Mouse (Mus musculus): Measurements from ENCODE around the gene Snn. TPM values are rescaled to one million over a fixed set of nuclear protein-coding genes. Genes with fewer than 3 reads are reported as not detected.
"Not testable (repeated sequence)": the region's sequence is repeated elsewhere in the genome, so short reads cannot be mapped to it uniquely, and the experiment has no call there.

Gene Snn
- total RNA-seq (2021), result 12.5 and 16.7 TPM in 2 replicates
- long read RNA-seq, transcript Snn-201 (2 exons, 2,872 nt), result major isoform, 7 of 8 reads
- long read RNA-seq, partial matches to known transcripts, result 0 of 8 reads
- long read RNA-seq, other reads (novel, unspliced or antisense), result 1 of 8 reads

DNA sequence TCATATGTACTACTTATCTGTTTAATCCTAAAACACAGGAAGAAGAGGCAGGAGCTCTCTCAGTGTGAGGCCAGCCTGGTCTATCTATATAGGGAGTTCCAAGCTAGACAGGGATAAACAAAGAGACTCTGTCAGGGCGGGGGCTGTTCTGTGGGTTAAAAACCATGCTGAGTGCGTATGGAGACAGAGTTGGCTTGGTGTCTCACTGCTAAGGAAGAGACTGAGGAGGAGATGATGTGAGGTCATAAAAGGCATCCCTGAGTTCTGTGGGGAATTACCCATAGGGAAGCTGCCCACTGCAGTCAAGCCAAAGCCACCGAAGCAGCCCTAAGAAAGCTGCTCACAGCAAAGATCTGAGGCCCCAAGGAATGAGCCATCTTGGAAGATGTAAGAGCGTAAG is at the start of gene Snn:
TSS of gene Snn (plus strand) at position 301 of the 400 bp plus-strand sequence.
- DNase-seq, result no peak

DNA sequence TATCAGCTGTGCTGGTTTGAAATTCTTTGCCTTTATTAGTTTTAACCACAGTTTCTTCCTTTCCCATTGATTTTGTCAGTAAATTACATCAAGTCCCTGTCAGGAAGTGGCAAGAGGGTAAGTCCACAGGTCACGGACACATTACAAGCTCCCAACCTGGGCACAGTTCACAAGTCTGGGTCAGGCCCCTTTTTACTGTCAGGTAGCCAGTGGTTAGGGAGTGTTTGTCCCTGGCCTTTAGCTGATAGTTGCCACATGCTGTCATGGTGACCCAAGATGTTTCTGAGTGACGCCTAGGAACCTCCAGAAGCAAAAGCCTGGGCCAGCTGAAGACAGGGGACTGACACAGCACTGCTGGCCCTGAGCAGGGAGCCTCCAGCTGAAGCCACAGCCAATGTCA is 49.5 kb upstream of the Snn start:
- DNase-seq, result no peak

DNA sequence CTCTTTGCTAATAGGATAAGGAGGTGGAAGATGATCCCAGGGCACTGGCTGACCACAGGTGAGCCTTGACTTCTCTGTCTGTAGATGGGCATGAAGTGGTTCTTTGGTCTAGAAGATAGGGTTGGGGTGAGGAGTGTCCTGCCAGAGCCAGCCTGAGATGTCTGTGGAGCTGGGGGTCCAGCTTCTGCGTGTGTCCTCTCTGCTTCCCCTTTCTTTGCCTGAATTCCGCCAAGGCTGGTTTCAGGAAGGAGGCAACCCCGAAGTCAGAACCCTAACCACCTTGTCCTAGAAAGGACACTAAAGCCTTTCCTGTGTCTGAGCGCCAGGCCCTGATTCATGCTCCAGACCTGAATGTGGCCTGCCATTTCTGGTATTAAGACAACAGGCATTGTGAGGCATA is 48.8 kb upstream of the Snn start:
- no peak for DNase-seq

DNA sequence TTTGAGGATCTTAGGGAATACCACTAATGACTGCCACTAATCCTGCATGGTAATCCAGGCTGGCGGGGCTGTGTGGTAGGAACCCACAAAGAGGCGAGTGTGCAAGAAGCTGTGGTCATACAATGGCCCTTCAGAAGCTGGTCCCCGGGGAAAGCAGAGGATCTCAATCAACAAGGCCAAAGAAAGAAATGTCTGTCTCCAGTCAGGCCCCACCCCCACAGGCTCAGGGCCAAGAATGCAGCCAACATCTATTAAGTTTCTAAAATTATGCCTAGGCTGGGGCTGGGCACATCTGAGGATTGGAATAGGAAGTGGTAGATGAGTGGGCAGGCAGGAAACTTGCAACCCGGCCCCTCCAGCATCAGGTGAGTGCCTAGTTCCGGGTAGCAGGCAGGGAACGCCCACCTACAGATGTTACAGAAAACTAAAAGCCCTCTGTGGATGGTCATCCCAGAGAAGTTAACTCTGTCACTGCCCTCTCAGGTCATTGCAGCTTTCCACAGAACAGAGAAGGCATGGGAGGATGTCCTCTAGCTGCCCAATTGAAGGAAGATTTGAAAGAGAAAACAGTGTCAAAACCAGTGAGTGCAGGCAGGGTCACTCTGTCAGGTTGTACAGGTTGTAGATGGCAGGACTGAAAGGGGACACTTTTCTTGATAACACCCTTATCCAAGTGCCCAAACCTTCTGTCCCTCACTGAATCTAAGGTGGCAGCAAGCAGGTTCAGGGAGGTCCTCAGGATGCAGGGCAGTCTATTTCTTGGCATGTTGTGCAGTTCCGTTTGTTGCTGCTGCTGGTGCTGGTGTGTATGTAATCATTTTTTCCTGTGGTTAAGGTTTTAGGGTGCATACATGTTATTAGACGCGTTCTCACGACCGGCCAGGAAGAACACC is 47.9 kb upstream of the Snn start:
- peak; percentile 63 for DNase-seq

DNA sequence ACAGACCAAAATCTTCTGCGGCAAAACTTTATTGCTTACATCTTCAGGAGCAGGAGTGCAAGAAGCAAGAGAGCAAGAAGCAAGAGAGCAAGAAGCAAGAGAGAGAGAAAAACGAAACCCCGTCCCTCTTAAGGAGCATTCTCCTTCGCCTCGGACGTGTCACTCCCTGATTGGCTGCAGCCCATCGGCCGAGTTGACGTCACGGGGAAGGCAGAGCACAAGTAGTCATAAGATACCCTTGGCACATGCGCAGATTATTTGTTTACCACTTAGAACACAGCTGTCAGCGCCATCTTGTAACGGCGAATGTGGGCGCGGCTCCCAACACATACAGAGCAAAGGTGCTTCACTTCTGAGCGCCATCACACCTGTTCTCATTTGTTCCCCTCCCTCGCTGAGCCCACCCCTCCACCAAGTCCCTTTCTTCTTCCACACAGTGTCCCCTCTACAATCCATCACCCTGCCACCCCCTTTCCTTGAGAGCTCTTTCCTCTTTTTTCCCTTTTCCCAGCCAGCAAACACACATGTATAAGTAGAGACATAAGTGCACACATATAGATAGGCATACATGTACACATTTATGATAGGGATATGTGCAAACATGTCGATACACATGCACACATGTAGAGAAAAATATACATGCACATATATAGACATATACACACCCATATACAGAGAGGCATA is 47.1 kb upstream of the Snn start:
- not testable (repeated sequence) for DNase-seq

DNA sequence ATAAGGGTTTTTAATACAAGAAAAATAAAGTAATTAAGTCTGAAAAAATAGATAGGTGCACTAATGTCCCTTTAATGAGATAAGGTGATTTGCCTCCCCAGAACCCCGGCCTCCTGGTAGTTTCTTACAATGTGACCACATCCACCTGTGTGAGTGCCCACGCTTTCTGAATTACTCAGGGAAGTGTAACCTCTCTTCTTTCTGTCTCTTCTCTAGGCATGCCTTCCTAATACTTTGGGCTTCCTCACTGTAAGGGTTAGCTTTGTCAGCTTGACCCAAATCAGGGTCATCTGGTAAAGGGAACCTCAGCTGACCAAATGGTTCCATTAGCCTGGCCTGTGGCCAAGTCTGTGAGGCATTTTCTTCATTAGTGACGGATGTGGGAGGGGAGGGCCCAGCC is 46.3 kb upstream of the Snn start:
- DNase-seq, result peak; percentile 13

DNA sequence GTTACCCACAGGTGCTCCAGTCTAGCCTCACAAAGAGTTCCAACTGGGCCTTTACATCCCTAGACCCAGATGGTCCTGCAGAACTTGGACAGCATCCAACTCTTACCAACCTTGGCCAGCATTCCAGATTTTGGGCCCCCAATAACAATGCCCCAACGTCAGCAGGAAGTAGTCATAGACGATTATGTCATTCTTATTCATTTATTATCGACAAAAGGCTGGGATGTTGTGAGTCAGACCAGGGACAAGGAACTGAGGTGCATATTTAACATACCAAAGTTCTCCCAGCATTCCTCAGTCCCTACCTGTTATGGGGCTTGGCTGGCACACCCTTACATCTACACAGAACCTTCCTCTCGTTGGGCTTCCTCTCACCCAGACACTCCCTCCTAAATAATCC is 44.4 kb upstream of the Snn start:
- DNase-seq, result no peak

DNA sequence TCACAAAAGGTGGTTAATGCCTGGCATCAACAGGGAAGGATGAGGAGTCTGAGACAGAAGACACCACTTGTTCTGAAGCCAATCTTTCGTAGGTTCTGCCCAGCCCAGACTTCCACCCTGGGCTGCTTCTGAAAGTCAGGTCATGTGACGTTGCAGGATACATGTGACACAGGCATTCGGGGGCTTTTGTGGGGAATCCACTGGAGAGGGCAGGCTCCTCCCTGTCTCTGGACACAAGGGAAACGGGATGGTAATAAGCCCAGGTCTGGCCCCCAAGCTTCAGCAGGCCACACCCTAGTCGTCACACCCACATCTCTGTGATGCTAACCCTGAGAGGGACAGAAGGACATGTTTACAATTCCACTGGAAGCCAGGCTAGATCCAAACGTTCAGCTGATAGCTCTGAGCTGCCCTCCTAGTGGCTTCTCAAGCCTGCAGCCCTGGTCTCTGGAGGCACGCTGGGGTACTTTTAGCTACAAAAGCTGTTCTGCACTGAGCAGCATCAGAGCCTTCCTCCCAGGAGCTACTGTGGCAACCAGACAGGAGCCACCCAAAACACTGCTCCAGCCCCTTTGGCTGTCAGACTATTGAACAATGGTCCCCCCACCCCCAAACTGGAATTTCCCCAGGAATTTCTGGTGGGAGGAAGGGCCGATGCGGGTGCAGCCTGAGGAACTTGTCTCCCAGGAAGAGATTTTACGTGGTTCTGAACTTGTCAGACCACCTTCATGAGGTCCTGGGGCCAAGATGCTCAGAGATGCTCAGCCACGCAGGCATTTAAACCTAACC is 42.7 kb upstream of the Snn start:
- no peak for DNase-seq

DNA sequence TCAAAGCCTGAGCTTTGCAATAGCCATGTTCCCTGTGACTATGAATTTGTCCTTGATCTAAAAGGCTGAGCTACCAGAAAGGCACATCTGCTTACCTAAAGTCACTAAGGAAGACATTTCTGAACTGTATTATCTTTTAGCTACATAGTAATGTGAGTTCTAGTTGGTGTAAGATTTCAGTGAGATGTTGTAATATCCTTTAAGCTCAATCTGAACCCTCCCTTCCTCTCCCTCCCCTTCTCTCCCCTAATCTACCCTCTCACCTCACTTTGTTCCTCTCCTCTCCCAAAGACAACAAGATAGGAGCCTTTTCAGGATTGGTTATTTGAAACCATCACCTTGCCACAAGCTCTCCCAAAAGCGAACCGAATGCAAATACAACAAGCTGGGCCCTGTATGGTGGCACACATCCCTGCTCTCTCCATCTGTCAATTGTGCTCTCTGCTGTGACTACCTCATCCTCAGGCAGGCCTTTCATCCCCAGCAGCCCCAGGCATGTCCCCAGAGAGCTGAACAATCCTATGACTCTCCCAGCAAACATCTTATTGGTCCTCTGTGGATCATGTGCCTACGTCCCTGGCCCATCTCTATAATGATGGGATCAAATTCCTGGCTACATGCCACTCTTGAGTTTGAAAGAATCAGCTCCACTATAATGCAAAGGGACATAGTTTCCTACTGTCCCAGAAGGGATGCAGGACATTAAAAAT is 39.2 kb upstream of the Snn start:
- DNase-seq, result no peak

DNA sequence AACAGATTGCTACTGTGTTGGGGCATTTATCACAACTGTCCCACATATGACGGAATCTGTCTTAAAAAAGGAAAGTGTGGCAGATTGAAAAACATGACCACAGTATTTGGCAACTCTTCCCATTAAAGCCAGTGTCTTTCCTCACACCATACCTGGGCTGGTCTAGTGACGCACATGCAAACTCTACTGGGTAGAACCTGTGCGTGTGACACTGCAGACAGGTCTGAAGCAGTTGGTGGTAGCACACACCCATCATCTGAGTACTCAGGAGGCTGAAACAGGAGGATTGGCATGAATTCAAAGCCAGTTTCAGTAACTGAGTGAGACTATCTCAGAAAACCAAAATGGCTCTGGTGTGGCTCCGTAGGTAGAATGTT is 38.6 kb upstream of the Snn start:
- DNase-seq, result no peak

DNA sequence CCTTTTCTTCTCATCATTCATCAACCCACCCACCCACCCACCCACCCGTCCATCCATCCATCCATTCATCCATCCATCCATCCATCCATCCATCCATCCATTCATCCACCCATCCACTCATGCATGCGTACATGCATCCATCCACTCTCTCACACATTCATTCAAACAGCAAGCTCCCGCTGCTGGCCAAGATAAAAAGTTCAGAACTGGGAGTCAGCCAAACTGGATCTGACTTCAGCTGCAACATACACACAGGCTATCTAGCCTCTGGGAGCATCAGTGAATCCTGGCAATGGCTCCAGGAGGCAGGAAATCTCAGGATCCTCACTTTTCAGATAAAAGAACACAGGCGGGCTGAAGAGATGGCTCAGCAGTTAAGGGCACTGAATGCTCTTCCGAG is 37.1 kb upstream of the Snn start:
- no peak for DNase-seq

DNA sequence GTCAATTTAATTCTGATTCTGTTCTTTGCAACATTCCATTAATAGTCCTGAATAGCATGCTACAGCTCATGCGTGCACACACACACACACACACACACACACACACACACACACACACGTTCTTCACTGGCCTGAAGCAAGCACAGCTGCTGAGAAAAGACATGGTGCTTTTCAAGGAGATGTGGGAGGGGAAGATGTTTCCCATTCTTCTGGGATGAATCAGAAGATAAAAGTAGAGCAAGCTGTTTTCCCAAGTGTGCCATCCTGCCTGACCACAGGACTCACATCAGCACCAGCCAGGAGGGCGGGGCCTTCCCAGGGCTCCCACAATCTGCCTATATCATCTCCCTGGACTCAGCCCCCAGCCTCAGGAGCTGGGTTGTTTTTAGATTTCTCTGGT is 35.9 kb upstream of the Snn start:
- DNase-seq, result peak; percentile 45

DNA sequence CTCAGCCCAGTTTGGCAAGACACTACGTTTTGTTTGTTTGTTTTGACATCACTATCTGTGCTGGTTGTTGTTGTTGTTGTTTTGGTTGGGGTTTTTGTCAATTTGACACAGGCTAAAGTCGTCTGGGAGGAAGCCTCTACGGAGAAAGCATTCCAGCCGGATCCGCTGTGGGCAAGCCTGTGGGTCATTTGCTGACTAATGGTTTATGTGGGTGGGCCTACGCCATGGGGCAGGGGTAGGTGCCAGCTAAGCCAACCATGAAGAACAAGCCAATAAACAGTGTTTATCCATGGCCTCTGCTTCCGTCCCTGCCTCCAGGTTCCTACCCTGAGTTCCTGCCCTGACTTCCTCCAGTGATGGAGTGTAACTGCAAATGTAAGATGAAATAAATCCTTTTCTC is 32.5 kb upstream of the Snn start:
- DNase-seq, result no peak

DNA sequence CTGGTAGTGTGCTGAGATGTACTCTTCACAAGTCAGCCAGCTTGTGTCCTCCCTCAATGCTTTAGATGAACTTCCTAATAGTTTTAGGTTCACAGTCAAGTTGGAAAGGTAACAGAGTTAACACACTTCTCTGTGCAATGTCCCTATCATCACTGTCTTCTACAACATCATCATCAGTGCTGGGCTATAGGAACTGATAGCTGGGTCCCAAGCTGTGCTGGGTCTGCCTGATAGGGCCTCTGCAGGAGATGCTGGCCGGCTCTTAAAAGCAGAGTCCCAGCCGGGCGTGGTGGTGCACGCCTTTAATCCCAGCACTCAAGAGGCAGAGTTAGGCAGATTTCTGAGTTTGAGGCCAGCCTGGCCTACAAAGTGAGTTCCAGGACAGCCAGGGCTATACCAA is 29.9 kb upstream of the Snn start:
- DNase-seq, result no peak

DNA sequence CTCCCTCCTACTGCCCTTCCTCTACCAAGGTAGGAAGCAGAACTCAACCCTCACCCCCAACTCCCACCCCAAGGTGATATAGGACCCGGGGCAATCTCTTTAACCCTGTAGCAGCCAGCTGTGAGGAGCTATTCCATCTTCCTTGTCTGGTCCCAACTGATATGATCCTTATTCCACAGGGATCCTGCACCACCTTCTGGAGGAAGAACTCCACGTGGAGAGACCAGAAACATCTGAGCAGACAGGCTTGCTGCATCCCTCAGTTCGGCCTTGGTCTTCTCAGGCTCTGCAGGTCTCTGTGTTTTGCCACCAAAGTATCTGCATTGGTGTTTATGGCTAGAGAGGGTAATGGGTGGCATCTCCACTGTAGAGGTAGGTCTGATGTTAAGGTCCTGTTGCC is 29.4 kb upstream of the Snn start:
- DNase-seq, result no peak

DNA sequence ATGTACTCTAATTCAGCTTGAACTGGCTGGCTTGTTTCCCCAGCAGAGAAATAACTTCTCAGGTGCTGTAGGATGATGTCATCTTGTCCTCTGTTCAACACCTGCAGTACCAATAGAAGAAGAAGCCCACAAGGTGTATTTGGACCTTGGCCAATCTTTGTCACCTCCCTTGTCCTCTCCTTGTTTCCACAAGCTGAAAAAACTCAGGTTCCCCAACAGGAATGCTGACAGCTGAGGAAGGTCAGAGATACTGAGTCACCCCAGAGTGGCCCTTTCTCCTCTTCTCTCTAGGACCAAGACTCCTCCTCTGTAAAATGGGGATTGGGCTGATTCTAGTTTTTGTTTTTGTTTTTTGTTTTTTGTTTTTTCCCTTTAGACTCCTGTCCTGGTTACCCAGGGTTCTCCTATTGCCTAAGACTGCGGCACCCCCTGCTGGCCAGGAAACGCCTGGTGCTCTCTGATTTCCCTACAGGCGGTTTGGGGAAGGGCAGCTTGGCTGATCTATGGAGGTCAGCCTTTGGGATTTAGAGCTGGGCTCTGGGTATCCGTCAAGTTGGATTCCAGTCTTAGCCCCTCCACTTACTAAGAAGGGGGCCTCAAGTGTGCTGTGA is 26.4 kb upstream of the Snn start:
- DNase-seq, result peak; percentile 86

DNA sequence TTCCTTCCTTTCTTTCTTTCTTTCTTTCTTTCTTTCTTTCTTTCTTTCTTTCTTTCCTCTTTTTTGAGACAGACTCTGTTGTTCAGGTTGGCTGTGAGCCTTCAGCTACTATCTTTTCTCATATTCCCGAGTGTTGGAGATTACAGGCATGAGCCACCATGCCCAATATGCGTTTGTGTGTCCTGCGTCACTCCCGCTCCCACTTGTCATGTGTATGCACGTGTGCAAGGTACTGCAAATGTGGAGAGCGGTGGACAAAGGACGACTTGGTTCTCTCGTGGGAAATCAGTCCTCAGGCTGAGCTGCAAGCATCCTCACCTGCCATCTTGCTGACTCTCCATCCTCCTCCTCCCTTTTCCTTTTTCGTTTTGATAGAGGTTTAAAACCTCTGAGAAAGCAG is 25.5 kb upstream of the Snn start:
- DNase-seq, result no peak

DNA sequence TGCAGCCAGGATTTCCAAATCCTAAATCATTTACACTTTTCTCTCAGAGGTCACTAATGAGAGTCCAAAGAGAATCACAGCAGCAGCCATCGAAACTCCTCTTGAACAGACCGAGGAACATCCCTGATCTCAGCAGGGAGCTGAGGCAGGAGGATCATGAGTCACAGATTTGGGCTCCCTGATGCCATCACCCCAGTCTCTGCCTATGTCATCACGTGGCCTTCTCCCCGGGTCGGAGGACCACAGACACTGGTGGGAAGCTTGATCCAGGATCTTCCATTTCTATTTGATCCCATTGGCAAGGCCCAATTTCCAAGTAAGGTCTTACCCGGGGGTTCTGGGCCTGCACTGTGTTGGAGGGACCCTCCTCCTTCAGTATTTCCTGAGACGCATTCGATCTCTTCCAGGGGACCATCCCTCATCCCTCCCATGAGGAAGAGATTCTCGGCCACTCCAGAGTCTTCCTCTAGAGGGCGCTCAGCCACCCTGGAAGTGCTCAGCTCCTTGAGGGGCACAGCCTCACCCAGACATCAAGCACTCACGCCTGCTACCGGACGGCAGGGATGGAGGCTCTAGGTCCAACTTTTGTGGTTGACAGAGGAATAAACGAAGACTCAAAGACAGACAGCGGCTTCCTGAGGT is 24.8 kb upstream of the Snn start:
- DNase-seq, result peak; percentile 73

DNA sequence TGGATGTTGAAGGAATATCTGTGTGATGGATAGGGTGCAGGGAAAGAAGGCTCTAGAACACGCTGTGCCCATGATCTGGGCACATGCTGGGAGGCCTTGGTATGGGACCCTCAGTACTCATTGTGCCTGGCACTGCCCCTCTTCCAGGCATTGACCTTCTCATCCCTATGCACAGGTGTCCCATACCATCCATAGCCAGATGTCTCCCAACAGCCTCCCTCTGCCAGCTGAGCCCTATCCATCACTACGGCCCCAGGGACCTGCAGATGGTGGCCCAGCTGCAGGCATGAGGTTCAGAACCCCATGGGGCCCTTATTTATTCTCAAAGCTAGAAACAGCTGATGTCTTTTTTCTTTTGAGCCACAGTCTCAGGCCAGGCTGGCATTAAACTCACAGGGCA is 20.1 kb upstream of the Snn start:
- DNase-seq, result no peak

DNA sequence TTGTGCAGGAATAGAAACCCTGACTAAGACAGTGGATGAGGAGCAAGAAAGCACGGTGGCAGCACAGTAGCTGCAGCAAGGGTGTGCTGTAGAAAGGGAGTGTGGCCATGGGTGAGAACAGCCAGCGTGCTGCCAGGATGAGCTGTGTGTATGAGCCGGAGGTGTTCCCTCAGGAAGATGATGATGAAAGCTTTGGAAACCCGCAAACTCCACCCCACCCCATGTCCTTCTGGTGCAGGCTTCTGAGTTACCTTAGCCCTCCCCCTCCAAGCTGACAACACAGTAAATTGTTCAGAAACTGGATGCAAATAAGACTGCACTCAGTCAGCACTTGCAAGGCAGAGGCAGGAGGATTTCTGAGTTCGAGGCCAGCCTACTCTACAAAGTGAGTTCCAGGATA is 17.5 kb upstream of the Snn start:
- DNase-seq, result no peak

DNA sequence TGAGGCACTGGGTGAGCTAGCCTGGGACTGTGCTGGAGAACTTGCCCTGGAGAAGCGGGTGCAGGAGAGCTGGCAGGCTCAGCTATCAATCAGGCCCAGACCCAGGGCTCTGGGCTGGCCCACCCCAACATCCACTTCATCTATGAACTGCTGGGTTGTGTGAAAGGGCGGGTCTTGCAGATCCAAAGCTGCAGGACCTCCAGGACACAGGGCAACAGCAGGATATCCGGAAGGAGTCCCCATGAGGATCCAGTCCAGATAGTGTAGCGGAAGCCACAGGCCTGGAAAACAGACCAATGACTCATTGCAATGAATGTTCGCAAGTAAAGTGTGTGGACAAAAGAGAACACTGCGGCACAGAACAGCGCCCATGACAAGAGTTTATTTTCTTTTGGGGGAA is 14.3 kb upstream of the Snn start:
- no peak for DNase-seq

Measured in adrenal gland, postnatal 25 days (tissue).